Mouse (Mus musculus): ENCODE data around the gene Herc3. TPM values are rescaled to one million over a fixed set of nuclear protein-coding genes. Genes with fewer than 3 reads are reported as not detected.

The Herc3 gene
- polyA plus RNA-seq, 2 experiments from 2014 or later = 21.4 to 24.7 TPM

Other genes starting within 250 kb of the Herc3 start
- gene Abcg2, start 246.9 kb upstream of the Herc3 start, polyA plus RNA-seq (2017; shearing (Covaris generic)) = 10 to 100 TPM; 14.9 to 15.6 TPM
- gene Nap1l5, start 75.6 kb downstream of the Herc3 start, polyA plus RNA-seq (2017; shearing (Covaris generic)) = under 1 TPM in 1 of 2 experiments, not detected in 1; 0.37 TPM
- not detected for gene Fam13a, start 193.1 kb downstream of the Herc3 start, polyA plus RNA-seq (2017; shearing (Covaris generic))

Data from activated CD4-positive, CD25-positive, alpha-beta regulatory T cell, adult 4 months (primary cell).